Mouse (Mus musculus) right cerebral cortex, postnatal 36 days (tissue): ENCODE results near the gene Nim1k.
A peak's percentile ranks its signal among the peaks of the same experiment; 100 is the strongest.

ENCODE experiments used
- DNase-seq, 2 experiments: peaks; one replicate each; pipeline ENCODE4 v3.0.0; 2022; ENCODE audit warnings: low spot score in 2 of 2, mixed read lengths in 1 of 2

Gene Nim1k

DNA sequence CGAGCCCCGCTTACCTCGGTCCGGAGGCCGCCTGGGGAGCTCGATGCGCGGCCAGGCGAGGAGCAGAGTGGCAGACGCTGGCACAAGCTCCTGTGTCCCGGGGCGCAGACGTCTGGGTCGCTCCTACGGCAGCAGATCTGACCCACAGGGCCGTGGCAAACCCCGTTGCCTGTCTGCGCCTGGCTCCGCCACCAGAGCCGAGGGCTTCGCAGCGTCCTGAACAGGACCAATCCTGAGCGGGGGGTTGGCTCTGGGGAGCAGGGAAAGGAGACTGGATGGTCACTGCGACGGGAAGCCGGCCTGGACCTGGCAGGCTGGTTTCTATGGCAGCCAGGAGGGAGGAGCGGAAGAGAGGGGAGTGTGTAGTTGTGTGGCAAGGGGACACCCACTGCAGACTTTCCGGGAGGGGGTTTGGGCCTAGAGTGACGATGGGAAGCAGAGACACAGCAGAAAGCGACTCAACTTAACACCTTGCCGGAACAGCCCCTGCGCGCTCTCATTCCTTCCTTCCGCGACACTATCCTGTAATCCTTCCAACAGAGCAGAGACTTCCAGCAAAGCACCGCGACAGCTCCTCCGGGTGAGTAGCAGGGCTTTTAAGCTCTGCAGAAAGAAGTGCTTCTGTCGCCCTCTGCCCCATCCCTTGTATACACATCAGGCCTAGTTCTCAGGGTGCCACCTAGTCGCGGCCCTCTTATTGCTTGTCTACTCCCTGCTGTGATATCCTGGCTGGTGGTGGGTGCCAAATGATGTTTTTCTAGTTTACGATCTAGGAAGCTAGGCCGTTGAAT lies at the start of gene Nim1k:
Gene Nim1k (minus strand): TSS at position 202 of the 791 bp plus-strand sequence.
- peak; percentile 81 to 83 for DNase-seq

DNA sequence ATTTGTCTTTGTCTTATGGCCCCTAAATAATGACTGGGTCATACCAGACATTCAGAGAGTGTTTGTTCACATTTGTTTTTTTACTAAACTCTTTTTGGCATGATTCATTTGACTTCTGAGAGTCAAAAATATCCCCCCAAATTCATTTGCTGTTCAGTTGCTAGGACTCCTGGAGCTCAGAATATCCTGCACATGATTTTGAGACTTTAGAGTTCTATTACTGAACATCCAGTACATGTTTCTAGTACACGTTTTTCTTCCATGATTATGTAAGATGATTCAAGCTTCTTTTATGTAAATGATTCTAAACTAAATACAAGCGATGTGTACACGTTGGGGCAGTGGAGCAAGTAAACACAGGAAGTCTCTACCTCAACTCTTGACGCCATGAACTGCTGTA lies 42.0 kb upstream of the Nim1k start:
- no peak for DNase-seq

DNA sequence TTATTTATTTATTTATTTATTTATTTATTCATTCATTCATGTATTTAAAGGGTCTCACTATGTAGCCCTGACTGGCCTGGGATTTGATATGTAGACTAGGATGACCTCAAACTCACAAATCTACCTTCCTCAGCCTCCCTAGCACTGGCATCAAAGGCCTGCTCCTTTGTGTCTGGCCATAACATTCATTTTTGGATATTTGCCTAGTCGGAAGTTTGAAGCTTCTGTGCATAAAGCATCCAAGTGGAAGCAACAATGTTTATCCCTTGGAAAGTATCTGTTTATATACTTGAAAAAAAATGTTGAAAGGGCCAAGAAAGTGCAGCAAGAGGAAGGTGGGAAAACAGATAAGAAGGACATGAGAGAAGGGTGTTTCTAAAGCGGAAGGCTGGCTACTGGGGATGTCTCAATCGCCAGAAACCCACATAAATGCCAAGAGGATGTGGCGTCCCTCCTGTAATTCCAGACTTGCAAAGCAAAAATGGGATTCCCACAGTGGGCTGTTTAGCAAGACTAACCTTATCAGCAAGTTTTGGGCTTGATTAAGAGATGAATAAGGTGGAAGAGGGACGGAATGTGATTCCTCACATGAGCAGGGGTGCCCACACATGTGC lies 37.2 kb upstream of the Nim1k start:
- no peak for DNase-seq

DNA sequence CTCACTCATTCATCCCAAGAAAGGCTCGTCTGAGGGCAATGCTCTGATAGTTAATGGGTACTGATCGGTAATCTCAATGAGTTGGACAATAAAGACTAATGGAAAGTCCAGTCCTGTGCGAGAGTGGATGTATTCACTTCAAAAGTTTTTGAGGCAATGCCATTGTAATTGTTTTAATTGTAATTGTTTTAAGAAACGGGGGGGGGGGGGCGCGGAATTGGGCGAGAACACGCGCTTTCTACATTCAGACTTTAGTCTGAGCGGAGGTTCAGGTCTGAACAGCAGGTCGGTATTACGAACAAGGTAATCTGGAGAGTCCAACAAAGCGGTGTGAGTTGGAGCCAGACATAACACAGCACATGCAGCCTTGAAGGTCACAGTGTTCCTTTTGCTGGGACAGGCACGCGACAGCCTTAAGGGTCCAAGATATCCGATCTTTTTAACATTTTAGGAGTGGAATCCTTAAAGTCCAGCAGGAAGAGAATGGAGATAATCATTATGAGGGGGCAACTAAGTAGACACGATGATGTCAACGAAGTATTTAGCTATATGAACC lies 36.0 kb upstream of the Nim1k start:
- DNase-seq: no peak

DNA sequence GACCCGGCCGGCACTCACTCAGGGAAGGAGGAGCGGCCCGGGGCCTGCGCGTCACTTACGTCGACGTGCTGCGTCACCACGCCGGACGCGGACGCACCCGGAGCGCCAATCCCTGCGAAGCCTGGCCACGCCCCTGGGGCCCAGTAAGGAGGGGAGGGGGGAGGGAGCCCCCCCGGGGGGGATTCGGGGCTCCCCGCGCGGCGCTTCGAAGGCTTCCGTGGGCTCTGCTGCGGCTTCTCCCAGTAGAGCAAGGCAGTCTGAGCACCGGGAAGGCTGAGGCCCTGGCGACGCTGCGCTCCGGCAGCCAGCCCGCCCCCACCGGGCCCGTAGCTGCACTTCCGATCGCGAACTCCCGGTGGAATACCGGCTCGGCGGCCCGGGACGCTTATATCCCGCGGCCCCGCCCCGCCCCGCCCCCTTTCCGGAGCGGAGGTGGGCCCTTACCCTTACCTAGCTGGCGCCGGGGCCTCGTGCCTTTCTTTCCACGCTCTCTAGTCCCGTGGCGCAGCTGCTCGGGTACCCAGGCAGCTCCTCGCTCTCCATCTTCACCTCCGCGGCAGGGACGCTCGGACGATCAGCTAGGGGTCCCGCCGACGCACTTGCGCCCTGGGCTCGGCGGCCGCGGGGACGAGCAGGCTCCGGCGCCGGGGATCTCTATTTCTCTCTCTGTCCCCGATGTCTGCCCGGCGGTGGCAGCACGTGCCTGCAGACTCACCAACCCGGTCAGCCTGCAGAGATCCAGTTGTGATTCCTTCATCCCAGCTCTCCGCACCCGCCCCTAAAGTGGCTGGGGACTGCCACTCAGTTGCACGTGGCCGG lies 35.3 kb upstream of the Nim1k start, which contains the start of gene Zfp131:
Gene Zfp131 (minus strand): TSS at position 129 of the 819 bp plus-strand sequence.
- peak; percentile 93 for DNase-seq

DNA sequence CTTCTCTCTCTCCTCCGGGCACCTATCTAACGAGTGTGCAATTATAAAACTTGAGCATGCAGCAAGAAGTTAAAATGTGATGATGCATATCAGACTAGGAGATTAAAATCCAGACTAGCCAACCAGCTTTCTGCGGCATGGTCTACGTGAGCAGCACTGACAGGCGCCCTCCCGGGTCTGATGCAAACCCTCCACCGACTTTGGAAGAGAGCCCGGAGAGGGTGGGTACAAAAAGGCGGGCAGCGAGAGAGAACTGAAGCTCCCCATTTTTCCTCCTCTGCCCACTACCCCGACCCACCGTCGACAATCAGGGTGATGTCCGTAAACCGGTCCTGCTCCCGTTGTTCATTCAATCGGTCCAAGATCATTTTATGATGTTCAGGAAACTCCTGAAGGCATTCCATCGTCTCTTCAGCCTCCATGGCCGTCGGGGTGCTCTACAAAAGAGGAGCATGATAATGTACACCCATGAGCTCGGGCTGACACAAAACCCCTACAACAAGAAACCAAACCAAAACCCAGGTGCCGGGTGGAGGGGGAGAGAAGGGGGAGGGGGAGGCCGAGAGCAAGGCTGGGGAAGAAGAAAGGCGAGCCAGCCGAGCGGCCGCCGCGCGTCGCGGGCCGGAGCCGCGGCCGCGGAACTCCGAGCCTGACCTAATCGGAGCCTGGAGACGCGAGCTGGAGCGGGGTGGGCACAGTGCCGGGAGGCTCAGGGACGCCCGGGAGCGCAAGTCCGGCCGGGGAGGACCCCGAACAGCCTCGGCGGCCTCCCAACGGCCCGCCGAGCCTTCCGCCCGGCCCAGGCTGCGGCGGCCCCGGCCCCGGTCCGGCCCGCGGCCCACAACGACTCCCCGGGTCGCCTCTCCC lies 34.4 kb upstream of the Nim1k start:
- DNase-seq: peak; percentile 36 to 61

DNA sequence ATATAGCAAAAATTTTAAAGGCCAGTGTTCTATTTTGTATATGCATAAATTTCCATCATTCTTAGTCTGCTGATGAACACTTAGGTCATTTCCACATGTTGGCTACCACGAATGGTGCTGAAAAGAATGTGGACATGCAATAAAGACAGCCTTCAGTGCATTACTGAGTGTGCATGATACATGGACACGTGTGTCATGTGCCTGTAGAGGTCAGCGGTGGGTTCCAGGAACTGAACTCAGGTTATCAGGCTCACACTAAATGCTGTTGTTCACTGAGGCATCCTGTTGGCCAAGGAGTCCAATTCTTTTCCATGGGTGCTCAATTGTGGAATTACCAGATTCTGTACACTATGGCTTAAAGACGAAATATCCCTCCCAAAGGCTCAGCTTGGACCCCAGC lies 27.9 kb upstream of the Nim1k start:
- no peak for DNase-seq

DNA sequence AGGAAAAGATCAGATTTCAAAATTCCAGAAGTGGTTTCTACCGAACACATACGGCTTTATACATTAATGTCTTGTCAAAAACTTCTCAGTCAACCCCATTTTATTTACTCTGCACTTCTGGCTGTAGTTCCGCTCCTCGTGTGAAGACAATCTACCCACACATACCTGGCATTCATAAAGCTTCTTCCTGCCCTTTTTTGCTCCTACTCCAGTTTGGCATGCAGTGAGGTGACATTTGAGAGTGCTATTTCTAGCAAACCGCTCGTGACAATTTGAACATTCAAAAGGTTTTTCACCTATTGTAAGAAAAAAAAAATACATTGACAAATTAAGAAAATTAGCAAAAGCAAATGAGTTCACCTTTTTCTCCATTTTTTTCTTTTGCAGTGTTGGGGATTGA lies 12.9 kb upstream of the Nim1k start:
- DNase-seq: no peak

DNA sequence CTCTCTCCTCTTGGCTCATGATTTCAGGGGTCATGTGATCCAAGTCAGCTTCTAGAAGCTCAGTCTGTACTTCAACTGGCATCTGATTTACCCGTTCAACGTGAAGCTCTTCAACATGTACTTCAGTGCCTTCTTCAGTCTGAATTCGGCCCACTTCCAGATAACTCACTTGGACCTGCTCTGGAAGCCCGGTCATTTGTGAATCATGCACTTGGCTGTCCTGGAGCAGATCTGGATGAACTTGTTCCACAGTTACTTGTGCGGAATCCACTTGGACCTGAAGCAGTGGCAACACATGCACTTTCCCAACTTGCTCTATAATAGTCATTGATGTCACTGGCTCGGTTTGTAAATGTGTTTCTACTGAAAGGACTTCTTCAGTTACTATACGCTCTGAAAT lies 10.8 kb upstream of the Nim1k start:
- no peak for DNase-seq

DNA sequence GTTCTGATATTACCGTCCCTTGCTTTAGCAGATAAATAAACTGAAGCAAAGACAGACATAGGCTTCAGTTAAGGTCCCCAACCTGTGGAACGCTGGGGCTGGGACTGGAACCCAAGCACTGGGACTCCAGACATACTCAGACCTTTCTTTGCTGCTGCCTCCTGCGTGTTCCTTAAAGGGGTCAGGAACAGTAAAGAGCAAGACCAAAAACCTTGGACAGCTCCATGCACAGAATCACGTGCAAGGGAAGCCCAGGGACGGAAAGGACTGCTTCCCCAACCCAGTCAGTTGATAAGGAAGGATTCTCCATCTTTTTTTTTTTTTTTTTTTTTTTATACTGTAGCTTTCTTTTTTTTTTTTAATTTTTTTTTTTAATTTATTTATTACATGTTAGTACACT lies 1.1 kb upstream of the Nim1k start:
- DNase-seq: no peak

DNA sequence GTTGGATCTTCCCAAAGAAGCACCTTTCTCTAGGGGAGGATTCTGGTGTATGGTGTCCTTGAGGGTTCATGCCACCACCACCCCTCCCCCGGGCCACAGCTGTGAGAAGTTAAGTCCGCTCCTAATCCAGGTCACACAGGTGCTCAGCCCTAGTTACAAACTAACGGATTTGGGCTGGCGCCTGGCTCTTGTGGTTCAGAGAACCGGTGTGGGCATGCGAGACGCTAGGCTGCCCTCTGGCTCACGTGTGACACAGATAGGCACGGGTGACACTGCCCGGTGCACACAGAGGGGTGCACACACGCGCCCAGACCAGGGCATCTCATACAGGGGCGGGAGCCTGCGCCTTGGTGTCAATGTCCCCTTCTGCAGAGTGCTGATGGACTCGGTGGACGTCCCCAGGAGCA lies 538 bp downstream of the Nim1k start:
- peak in 1 of 2 experiments; percentile 22 for DNase-seq

DNA sequence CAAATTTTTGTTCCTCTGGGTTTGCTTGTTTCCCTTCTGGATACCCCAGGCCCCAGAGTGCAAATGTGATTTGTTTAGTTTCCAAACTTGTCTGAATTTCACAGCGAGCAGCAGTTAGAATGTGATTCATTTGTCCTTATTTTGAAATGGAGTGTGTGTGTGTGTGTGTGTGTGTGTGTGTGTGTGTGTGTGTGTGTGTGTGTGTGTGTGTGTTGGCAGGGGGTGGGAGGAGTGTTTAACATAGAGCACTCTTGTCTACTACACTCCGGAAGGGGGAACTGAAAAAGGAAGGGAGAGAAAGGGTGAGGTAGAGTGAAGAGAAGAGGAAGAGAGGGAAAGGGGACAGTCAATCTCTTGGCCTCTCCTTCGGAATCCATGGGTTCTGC lies 1.1 kb downstream of the Nim1k start:
- DNase-seq: no peak

DNA sequence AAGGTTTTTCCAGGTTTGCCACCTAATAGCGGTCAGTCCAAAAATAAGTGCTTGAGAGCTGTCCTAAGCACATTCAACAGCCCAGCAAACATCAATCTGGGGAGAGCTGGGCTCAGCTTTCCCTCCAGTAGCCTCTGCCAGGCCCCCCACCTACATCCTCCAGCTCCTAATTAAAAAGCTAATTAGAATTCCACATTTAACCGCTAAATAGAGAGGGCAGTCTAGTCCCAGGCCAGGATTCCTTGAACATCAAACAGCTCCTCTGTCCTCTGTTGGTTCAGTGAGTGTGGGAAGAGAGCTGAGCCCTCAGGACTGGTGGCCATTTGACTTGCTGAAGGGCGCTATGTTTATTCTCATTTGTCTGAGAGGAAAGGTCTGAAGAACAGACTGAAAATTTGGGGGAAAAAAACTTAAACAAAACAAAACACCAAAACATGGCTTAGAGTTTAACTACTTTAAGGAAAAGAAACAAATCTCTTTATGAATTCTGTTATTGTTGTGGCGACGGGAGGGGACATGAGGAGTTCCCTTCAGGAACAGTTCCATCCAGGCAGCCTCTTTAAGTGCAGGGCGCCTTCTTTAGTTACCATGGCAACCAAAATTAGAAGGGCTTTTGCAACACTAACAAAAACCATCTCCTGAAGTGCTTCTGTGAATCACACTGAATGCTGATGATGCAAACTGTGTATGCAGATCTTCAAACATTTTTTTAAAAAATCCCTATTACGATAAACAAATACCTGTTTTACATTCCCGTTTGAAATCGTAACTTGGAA lies 1.6 kb downstream of the Nim1k start:
- DNase-seq: no peak

DNA sequence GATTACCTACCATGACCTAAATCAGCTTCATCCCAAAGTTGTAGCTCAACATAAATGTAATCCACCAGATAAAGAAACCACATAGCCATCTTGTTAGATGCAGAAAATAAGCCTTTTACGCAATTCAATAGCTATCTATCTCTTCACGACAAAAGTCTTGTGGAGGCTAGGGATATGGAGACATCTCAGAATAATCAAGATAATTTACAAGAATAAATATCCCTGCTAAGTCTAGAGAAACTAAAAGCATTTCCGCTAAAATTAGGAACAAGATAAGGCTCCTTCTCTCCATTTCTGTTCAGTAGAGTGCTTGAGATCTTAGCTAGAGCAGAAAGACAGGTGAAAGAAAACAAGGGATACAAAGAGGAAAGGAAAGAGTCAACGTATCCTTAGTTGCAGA lies 8.8 kb downstream of the Nim1k start:
- no peak for DNase-seq

DNA sequence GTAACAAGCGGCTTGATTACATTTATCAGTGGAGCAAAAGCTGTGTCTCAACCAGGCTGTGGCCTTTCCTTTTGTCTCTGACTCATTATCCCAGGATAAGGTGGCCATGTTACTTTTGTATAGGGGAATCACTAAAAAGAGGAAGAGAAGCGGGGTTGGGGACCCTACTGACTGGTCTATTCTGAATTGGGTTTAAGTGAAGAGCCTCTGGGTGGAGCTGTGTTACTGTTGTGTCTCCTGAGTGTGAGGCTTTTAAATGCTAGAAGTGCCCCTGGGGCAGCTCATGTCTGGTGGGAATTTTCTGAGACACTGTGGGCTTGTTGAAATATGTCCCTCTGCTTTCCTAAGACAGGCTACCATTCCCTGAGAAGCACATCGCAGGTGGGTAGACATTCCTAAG lies 12.2 kb downstream of the Nim1k start:
- DNase-seq: no peak

DNA sequence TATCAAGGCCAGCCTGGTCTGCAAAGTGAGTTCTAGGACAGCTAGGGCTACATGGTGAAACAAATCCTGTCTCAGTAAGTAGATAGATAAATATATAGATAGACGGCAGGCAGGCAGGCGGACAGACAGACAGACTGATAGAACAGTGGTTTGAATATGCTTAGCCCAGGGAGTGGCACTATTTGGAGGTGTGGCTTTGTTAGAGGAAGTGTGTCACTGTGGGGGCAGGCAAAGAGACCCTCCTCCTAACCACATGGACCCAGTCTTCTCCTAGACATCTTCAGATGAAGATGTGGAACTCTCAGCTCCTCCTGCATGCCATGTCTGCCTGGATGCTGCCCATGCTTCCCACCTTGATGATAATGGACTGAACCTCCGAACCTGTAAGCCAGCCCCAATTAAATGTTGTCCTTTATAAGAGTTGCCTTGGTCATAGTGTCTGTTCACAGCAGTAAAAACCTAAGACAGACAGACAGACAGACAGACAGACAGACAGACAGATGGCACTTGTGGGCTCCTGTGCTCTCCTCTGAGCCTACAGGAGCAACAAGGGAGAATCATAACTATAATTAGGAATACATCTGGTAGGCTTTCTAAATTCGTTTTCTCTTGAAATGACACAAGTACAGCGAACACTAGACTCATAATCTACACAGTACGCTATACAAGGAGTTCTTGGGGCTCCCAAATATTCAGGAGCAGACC lies 12.8 kb downstream of the Nim1k start:
- no peak for DNase-seq

DNA sequence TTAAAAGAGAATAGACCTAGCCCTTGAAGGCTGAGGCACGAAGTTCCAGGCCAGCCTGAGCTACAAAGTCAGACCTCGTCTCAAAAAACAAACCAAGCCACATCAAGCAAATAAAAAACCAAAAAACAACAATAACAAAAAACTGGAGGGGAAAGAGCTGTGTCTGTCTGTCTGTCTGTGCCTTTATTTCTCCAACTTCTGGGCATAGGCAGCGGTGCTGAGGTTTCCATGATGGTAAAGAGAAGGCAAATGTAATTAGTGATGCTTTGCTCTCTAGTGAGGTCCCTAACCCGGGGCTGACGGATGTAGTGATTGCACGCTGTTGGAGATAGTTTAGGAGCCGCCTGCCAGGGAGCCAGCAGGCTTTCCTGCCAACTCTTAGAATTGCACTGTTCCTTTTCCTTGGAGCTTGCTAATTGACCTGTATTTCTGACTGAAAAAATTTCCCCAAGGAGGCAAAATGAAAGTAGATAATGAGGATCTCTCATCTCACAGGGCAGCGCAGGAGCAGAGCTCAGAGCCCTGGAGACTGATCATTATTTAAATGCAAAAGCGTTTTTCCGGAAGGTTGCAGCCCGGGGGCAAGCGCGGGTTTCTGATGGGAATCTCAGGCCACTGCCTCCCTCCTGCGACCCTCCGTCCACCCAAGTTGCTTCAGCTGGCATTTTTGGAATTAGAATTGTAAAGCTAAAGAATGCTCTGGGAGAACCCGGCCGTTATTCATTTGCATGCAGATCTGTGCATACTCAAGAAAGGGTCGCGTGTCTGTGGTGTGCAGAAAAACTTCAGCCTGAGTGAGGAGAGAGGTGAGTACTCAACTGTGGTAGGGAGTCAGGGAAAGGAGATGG lies 14.1 kb downstream of the Nim1k start:
- no peak for DNase-seq

DNA sequence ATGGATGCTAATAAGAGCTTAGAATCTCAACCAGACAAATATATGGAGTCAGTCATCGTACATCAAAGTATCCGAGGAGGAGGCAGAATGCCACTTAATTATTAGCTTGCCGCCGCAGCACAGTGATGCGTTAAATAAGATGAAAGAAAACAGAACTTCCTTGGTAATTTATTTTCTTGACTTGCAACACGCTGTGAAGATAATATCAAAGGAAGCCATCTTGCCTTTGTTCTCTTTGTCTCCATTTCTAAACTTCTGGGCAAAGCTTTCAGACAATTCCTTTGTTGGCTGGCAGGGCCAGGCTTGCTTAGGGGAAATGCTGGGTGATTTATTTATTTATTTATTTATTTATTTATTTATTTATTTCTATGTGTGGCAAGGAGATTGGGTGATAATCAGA lies 24.2 kb downstream of the Nim1k start:
- no peak for DNase-seq

DNA sequence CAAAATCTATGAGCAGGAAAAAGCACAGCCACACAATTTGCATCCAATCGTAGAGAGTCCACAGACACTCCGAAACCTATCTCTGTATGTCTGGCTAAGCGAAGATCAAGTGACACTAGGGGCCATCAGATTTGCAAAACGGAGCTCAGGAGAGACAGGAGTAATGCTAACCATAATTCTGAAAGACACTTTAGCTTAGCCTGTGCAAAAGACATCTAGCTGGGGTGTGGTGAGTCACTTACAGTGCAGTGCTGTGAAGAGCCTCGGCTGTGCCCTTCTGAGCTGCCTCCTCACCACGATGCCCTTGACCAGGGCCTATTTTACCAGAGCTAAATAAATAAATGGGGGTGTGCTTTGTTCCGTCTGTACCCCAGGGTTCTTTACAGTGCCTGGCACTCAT lies 26.3 kb downstream of the Nim1k start:
- no peak for DNase-seq
